Mouse (Mus musculus) erythroblast, embryonic 14.5 days (primary cell): ENCODE measurements around the gene Glp2r. TPM values are rescaled to one million over a fixed set of nuclear protein-coding genes. Genes with fewer than 3 reads are reported as not detected.

ENCODE experiments used
- H3K27me3 ChIP-seq: 2 replicates; pipeline ENCODE4 v1.6.1; 2012; ENCODE audit warnings: inconsistent platforms; ENCODE audit not compliant: control insufficient read depth
- H3K36me3 ChIP-seq: 2 replicates; pipeline ENCODE4 v1.6.1; 2012; ENCODE audit warnings: mild to moderate bottlenecking, inconsistent platforms; ENCODE audit not compliant: control insufficient read depth
- H3K4me1 ChIP-seq: 2 replicates; pipeline ENCODE4 v1.6.1; 2012; ENCODE audit warnings: inconsistent platforms; ENCODE audit not compliant: control insufficient read depth
- H3K4me3 ChIP-seq: replicated peaks from 2 replicates; pipeline ENCODE3; 2012; ENCODE audit warnings: moderate library complexity, mild to moderate bottlenecking, inconsistent platforms
- H3K9me3 ChIP-seq: 2 replicates; pipeline ENCODE4 v1.6.1; 2012; ENCODE audit warnings: low read length, inconsistent platforms, mixed read lengths; ENCODE audit not compliant: control insufficient read depth
- GATA1 ChIP-seq: IDR thresholded peaks from 2 replicates; pipeline ENCODE4 v1.6.1; 2012; ENCODE audit warnings: low read length, inconsistent platforms, mixed read lengths
- TAL1 ChIP-seq: IDR thresholded peaks from 3 replicates; pipeline ENCODE4 v1.6.1; 2012; ENCODE audit warnings: low read length, inconsistent platforms, mixed read lengths
- polyA plus RNA-seq: library from polyadenylated mRNA; stranded (reverse); fragments of >175 nt; gene quantifications from 2 replicates; pipeline ENCODE4 v1.2.3, GENCODE M21; 2012

Glp2r gene
- polyA plus RNA-seq, 1 experiment = not detected

DNA sequence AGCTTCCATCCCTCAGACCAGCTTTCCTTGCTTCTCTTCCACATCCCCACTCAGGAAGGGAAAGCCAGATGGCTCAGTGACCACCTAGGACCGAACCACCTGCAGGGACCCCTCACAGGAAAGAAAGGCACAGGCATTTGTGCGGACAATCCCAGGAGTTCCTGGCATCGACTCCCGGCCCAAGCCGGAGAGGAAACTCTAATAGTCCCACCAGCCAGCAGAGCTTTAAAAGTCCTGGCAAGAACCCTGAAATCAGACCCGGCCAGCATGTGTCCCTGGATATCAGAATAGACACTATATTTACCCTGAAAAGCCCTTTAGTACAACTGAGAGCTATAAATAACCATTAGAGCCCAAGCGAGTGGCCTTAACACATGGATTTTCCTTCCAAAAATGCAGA is 27.0 kb upstream of the Glp2r start, which contains the start of gene Dhrs7c:
TSS of gene Dhrs7c (plus strand) at position 257 of the 400 bp plus-strand sequence.
- Histone ChIP-seq H3K4me3 (no peak within 1 kb of the TSS), H3K36me3 (no peaks in the 10 kb centered on the region), H3K9me3 (no peaks in the 10 kb centered on the region), H3K27me3 (no peaks in the 10 kb centered on the region), H3K4me1 (no peaks in the 10 kb centered on the region)
- no peak for TF ChIP-seq TAL1
- TF ChIP-seq GATA1 = no peak

DNA sequence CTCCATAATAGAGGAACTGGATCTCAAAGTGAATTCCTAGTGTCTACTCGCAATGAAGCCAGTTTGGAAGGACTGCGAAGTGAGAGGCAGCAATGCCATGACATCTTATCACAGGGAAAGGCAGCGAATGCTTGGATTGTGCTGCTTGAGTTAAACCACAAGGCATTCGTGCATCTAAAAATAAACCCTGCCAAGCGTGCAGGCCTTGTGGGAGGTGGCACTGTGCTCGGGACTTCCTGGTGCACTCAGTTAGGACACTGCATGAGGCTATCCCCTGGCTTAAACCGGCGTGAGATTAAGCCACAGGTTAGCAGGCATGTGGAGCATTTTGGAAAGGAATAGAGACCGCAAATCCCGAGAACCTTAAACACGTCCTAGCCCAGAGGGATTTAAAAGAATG is 19.2 kb upstream of the Glp2r start:
- no peaks in the 10 kb centered on the region for H3K36me3 ChIP-seq
- H3K9me3 ChIP-seq = no peaks in the 10 kb centered on the region
- no peak for TF ChIP-seq TAL1
- TF ChIP-seq GATA1 = no peak
- H3K4me3 ChIP-seq = no peak overlapping the region
- no peaks in the 10 kb centered on the region for H3K4me1 ChIP-seq
- no peaks in the 10 kb centered on the region for H3K27me3 ChIP-seq

DNA sequence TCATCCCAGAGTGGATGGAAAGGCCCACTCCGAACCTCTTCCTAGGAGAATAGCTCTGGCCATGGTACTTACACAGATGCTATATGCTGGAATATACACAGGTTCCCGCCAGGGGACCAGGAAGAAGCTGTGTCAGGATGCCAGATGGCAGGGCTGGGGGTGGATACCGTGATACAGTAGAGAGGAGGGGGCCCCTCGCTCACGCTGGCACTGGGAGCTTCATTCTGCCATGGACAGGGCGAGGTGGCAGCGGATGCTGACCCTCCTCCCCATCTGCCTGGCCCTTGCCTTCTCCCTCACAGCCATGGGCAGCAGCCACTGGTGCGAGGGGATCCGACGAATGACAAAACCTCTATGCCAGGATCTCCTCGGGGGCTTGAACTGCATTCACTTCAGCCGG is 3.4 kb upstream of the Glp2r start, which contains the start of gene Gsg1l2:
TSS of gene Gsg1l2 (plus strand) at position 230 of the 400 bp plus-strand sequence.
- Histone ChIP-seq H3K27me3 (no peaks in the 10 kb centered on the region), H3K9me3 (no peaks in the 10 kb centered on the region), H3K4me3 (no peak within 1 kb of the TSS), H3K4me1 (no peaks in the 10 kb centered on the region), H3K36me3 (no peaks in the 10 kb centered on the region)
- TF ChIP-seq TAL1 (no peak), GATA1 (no peak)

DNA sequence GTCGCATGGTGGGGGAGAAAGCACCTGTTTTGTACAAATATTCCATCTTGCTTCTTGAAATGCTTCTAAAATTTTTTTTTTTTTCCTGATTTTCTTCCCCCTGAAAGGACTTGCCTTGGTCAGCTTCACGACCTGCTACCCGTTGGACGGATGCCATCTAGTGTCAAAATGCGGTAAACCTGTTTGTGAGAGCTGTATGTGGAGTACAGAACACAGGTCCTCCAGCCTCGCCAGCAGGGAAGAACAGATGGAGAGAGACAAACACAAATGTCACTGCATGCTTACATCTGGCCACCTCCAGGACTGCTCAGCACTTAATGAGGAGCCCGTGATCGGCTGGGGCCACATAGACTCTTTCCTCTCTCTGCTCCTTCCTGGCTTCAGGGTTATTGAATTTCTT is 1.6 kb upstream of the Glp2r start:
- Histone ChIP-seq H3K9me3 (no peaks in the 10 kb centered on the region), H3K27me3 (no peaks in the 10 kb centered on the region), H3K4me3 (no peak overlapping the region), H3K36me3 (no peaks in the 10 kb centered on the region), H3K4me1 (no peaks in the 10 kb centered on the region)
- TF ChIP-seq TAL1 = no peak
- no peak for TF ChIP-seq GATA1

DNA sequence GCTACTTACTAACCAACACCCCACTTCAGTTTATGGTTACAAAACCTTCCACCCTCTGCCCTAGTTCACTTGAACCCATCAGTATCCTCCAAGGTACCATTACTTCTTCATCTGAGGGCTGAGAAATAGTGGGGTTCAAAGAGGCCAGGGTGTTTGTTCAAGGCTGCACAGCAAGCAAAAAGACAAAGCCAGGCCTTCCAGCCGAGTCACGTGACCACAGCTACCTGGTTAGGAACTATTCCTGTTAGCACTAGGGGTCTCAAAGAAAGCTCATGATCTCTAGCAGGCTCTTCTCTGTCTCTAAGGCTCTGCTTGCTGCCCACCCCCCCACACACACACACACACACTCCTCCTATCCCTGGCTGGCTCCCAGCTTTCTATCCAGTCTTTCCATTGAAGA is 738 bp upstream of the Glp2r start:
- Histone ChIP-seq H3K36me3 (no peaks in the 10 kb centered on the region), H3K4me1 (no peaks in the 10 kb centered on the region), H3K27me3 (no peaks in the 10 kb centered on the region), H3K4me3 (no peak overlapping the region), H3K9me3 (no peaks in the 10 kb centered on the region)
- TF ChIP-seq TAL1 = no peak

DNA sequence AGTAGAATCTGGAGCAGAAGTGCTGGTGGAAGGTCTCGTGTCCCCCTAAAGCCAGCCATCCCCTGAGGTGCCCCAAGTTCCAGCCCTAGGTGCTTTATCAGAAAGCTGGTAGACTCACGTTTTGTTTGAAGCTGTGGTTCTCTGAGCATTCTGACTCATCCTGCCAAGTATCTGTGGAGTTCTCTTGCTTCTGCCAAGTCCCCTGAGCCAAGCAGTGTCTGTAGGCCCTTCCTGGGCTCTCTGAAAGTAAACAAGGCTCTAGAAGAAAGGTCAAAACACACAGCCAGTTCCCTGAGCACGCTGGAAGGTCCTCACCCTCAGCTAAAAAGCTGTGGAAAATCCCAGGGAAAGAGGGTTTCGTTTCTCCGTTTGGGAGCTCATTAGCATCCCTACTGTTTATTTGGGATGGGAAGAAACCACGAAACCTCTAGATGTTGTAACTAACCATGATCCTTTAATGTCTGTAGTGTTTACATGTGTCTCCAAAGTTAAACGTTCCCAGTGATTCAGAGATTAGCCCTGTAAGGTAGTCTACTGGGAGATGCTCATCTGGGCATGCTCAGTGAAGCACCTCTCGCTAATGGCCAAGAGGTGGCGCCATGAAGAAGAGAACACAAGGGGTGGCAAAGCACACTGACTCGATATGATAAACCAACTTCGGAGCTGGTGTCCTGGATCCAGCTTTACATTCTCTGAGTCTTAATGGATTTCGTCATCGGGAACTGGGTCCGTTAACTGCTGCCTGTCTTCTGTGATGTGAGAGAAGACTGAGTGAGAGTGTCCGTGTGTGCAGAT is 13.4 kb downstream of the Glp2r start:
- H3K36me3 ChIP-seq = no peaks in the 10 kb centered on the region
- TF ChIP-seq GATA1 (no peak), TAL1 (no peak)
- no peaks in the 10 kb centered on the region for H3K4me1 ChIP-seq
- no peaks in the 10 kb centered on the region for H3K27me3 ChIP-seq
- no peaks in the 10 kb centered on the region for H3K9me3 ChIP-seq
- H3K4me3 ChIP-seq = no peak overlapping the region

DNA sequence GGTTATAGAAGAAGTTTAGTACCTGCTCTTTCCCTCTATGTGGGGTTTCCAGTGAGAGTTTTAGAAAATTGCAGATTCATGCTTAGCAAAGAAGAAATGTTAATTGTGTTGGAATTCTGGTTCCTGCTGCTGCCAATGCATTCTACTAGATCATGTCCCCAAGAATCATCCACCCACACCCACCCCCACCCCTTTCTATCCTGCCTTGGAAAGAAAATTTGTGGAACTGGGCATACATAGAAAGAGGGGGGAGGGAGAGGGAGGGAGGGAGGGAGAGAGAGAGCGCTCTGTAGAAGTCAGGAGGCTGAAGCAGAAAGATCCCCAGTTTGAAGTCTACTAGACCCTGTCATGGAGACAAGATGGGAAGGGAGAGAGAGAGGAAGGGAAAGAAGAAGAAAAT is 14.7 kb downstream of the Glp2r start:
- Histone ChIP-seq H3K4me1 (no peaks in the 10 kb centered on the region), H3K36me3 (no peaks in the 10 kb centered on the region), H3K4me3 (no peak overlapping the region), H3K9me3 (no peaks in the 10 kb centered on the region), H3K27me3 (no peaks in the 10 kb centered on the region)
- no peak for TF ChIP-seq TAL1
- no peak for TF ChIP-seq GATA1

DNA sequence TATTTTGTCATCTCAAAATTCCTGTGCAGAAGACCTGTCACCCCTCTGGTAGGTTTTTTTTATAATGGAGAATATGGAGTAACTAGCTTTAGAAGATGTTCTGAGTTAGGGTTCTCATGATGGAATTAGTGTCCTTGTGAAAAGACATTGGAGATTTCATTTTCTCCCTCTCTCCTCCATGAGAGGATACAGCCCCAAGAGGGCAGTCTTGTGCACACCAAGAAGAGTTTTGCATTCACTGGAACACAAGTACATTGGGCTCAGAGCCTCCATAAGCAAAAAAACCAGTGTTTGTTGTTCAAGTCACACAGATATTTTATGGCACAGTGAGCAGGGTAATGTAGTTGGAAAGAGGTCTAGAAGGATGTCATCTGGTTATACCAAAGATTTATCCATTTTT is 29.4 kb downstream of the Glp2r start:
- H3K4me1 ChIP-seq = no peaks in the 10 kb centered on the region
- H3K9me3 ChIP-seq = no peaks in the 10 kb centered on the region
- no peak for TF ChIP-seq TAL1
- TF ChIP-seq GATA1 = no peak
- H3K36me3 ChIP-seq = no peaks in the 10 kb centered on the region
- H3K4me3 ChIP-seq = no peak overlapping the region
- H3K27me3 ChIP-seq = no peaks in the 10 kb centered on the region

DNA sequence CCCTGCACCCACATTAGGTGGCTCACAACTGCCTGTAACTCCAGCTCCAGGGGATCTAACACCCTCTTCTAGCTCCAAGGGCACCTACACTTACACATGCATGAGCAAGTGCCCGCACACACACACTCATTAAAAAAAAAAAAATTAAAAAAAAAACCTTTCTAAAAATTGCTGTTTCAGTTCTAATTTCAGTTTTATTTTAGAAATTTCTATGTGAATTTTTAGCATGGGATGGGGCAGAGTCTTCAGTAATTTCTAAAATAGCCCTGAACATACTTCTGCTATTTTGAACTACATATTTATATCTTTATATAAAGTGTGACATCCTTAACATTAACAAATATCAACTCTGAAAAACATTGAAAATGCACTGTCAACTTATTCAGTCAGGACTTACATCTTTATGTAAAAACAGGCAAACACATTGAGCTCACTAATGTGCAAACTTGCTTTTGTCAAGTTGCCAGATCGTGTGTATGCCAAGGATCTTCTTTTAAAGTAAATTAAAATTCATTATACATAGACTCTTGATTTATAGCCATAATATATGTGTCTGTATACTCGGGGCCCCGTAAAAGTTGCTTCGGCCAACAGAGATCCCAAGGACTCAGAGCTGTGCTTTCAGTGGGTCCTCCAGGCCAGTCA is 32.0 kb downstream of the Glp2r start:
- Histone ChIP-seq H3K4me1 (no peaks in the 10 kb centered on the region), H3K9me3 (no peaks in the 10 kb centered on the region), H3K27me3 (no peaks in the 10 kb centered on the region), H3K36me3 (no peaks in the 10 kb centered on the region), H3K4me3 (no peak overlapping the region)
- TF ChIP-seq TAL1 (no peak), GATA1 (no peak)
